ENCODE assay signal across 10 mouse cellular contexts in genomic region chr10:111595513-111595995, GRCm38 (mm10).
DNase-seq lines count a peak whose midpoint lies in the region; ATAC-seq and TF ChIP-seq lines count a peak whose summit lies in the region.
"Had no signal": no experiment of that assay in that cellular context is flagged by ENCODE, and none has a peak within 500 bp of the region (broad histone marks: within the 10 kb centered on the region; RNA-seq: fewer than 3 reads in every experiment).

No protein-coding gene starts in this region.

- no peaks in the 10 kb centered on the region for H3K27me3 ChIP-seq in heart, embryonic 10.5 days (ENCODE audit: insufficient read depth, poor library complexity, severe bottlenecking)
- no peaks in the 10 kb centered on the region for H3K27me3 ChIP-seq in MEL (ENCODE audit: control insufficient read depth in 1 of 2, insufficient read depth in 2 of 2, low read length in 2 of 2)
- H3K27me3 ChIP-seq: embryonic facial prominence, embryonic 15.5 days had no signal

- TF ChIP-seq RAD21 in MEL (IDR thresholded peaks at IDR 0.05; ENCODE audit: low read depth, low read length) = no peak

- H3K36me3 ChIP-seq in heart, embryonic 10.5 days = no peaks in the 10 kb centered on the region
- peaks cover 0 to 34% of the 10 kb centered on the region in 2 experiments; a peak in 2 of 4 replicates for H3K36me3 ChIP-seq in MEL (ENCODE audit: control insufficient read depth in 1 of 2, insufficient read depth in 2 of 2, low read length in 2 of 2)
- H3K36me3 ChIP-seq: embryonic facial prominence, embryonic 15.5 days had no signal

- H3K9ac ChIP-seq in MEL (ENCODE audit: control insufficient read depth, low read depth, low read length, poor library complexity, severe bottlenecking) = peak overlapping the region; percentile 27
- H3K9ac ChIP-seq: embryonic facial prominence, embryonic 15.5 days had no signal

- TF ChIP-seq EP300 in MEL (IDR thresholded peaks at IDR 0.05; ENCODE audit: low read depth in 1 of 2, low read length in 2 of 2) = peak; percentile 86 to 94

- H3K79me2 ChIP-seq in MEL (ENCODE audit: control insufficient read depth, insufficient read depth, low read length, poor library complexity) = no peaks in the 10 kb centered on the region

- no peaks in the 10 kb centered on the region for H3K9me3 ChIP-seq in heart, embryonic 10.5 days
- no peaks in the 10 kb centered on the region for H3K9me3 ChIP-seq in MEL (replicated peaks; ENCODE audit: insufficient read depth, low read length)
- H3K9me3 ChIP-seq: embryonic facial prominence, embryonic 15.5 days had no signal

- peak overlapping the region; percentile 47 for H3K4me3 ChIP-seq in heart, embryonic 10.5 days
- peak overlapping the region; percentile 24 to 53 for H3K4me3 ChIP-seq in MEL (ENCODE audit: control insufficient read depth in 1 of 2, insufficient read depth in 1 of 2, low read depth in 2 of 2, low read length in 2 of 2)
- H3K4me3 ChIP-seq: embryonic facial prominence, embryonic 15.5 days had no signal

- no peak for TF ChIP-seq CTCF in MEL (IDR thresholded peaks at IDR 0.05 in 2 of 3, conservative IDR thresholded peaks at IDR 0.05 in 1 of 3; ENCODE audit: control insufficient read depth in 1 of 3, insufficient read depth in 1 of 3, low read depth in 2 of 3, low read length in 3 of 3, poor library complexity in 1 of 3, severe bottlenecking in 1 of 3)

- peak; percentile 62 for ATAC-seq in megakaryocyte progenitor cell, adult 5-6 weeks (replicated peaks; ENCODE audit: poor library complexity)
- ATAC-seq in frontal cortex, adult (ENCODE audit: low TSS enrichment) = no peak

- intact Hi-C loops in heart, postnatal 14 days (cut with DNase I) = loop anchor here (5.0 kb wide), 1 partner anchor 327 kb away; no protein-coding TSS in a partner anchor
- intact Hi-C loops in gastrocnemius, postnatal 14 days (cut with DNase I; ENCODE audit: low total_unique reads) = no loop called here

- no peak for TF ChIP-seq POLR2A in MEL (IDR thresholded peaks at IDR 0.05; ENCODE audit: control insufficient read depth in 1 of 2, insufficient read depth in 1 of 2, low read depth in 1 of 2, low read length in 2 of 2, poor library complexity in 1 of 2)

- peaks cover 50% of the 10 kb centered on the region for H3K4me1 ChIP-seq in heart, embryonic 10.5 days
- H3K4me1 ChIP-seq in MEL (ENCODE audit: control insufficient read depth in 1 of 2, insufficient read depth in 2 of 2, low read length in 2 of 2) = peaks cover 11 to 47% of the 10 kb centered on the region in 2 experiments

- H3K27ac ChIP-seq in heart, embryonic 10.5 days = peak overlapping the region; percentile 82
- H3K27ac ChIP-seq in MEL (ENCODE audit: control insufficient read depth, low read depth, low read length) = peak overlapping the region; percentile 83
- H3K27ac ChIP-seq: embryonic facial prominence, embryonic 15.5 days had no signal

- WGBS in heart, embryonic 10.5 days = 3% methylated on average over 8 of the region's 8 CpGs

- DNase-seq in heart, embryonic 10.5 days (ENCODE audit: low spot score) = peak; percentile 90
- DNase-seq in heart, postnatal 14 days = no peak
- peak; percentile 81 for DNase-seq in MEL (ENCODE audit: low read depth, low spot score)
- peak; percentile 25 for DNase-seq in kidney, adult 18-20 months
- no peak for DNase-seq in gastrocnemius, postnatal 14 days
- DNase-seq in layer of hippocampus, adult 18-20 months (ENCODE audit: low spot score in 2 of 2) = no peak
- DNase-seq: adrenal gland, postnatal 14 days had no signal

TF ChIP-seq in MEL, 35 proteins besides CTCF, POLR2A, EP300 and RAD21:
- no peak for TF ChIP-seq MAX (IDR thresholded peaks at IDR 0.05; ENCODE audit: low read length)
- no peak for TF ChIP-seq POLR2AphosphoS5 (IDR thresholded peaks at IDR 0.05; ENCODE audit: borderline replicate concordance, low read depth, low read length)
- no peak for TF ChIP-seq USF1 (IDR thresholded peaks at IDR 0.05; ENCODE audit: low read depth, low read length)
- TF ChIP-seq ETS1 (IDR thresholded peaks at IDR 0.05; ENCODE audit: low read depth, low read length) = peak; percentile 98
- TF ChIP-seq MAFK (IDR thresholded peaks at IDR 0.05; ENCODE audit: borderline replicate concordance, low read depth, low read length) = no peak; the same call in 1 of the 2 replicates
- no peak for TF ChIP-seq MEF2A (IDR thresholded peaks at IDR 0.05; ENCODE audit: extremely low read depth, insufficient replicate concordance, low read depth, low read length, poor library complexity, severe bottlenecking)
- TF ChIP-seq SIN3A (IDR thresholded peaks at IDR 0.05; ENCODE audit: low read length) = peak; percentile 64
- TF ChIP-seq CHD1 (IDR thresholded peaks at IDR 0.05; ENCODE audit: low read depth, low read length) = no peak
- no peak for TF ChIP-seq JUND (IDR thresholded peaks at IDR 0.05; ENCODE audit: low read depth, low read length)
- TF ChIP-seq UBTF (IDR thresholded peaks at IDR 0.05; ENCODE audit: borderline replicate concordance, insufficient read depth, low read depth, low read length) = no peak
- TF ChIP-seq USF2 (IDR thresholded peaks at IDR 0.05; ENCODE audit: borderline replicate concordance in 1 of 2, insufficient read depth in 1 of 2, low read depth in 1 of 2, low read length in 2 of 2) = no peak
- TF ChIP-seq HCFC1 (IDR thresholded peaks at IDR 0.05; ENCODE audit: low read depth, low read length) = no peak
- TF ChIP-seq NELFE (IDR thresholded peaks at IDR 0.05; ENCODE audit: low read depth, low read length) = no peak
- TF ChIP-seq E2F4 (IDR thresholded peaks at IDR 0.05; ENCODE audit: borderline replicate concordance, low read depth, low read length) = no peak
- peak; percentile 47; the same call in 1 of the 2 replicates for TF ChIP-seq MXI1 (IDR thresholded peaks at IDR 0.05; ENCODE audit: low read depth, low read length)
- no peak for TF ChIP-seq CHD2 (IDR thresholded peaks at IDR 0.05; ENCODE audit: low read length)
- no peak for TF ChIP-seq MYC (IDR thresholded peaks at IDR 0.05; ENCODE audit: low read depth, low read length)
- no peak for TF ChIP-seq ZKSCAN1 (IDR thresholded peaks at IDR 0.05; ENCODE audit: low read depth, low read length)
- TF ChIP-seq ZMIZ1 (IDR thresholded peaks at IDR 0.05; ENCODE audit: low read depth, low read length) = no peak
- peak; percentile 98 for TF ChIP-seq TCF12 (IDR thresholded peaks at IDR 0.05; ENCODE audit: low read depth, low read length)
- peak; percentile 90 for TF ChIP-seq RCOR1 (IDR thresholded peaks at IDR 0.05; ENCODE audit: low read depth, low read length)
- no peak for TF ChIP-seq SMC3 (IDR thresholded peaks at IDR 0.05; ENCODE audit: low read depth, low read length)
- no peak for TF ChIP-seq MAZ (IDR thresholded peaks at IDR 0.05; ENCODE audit: low read depth, low read length)
- peak; percentile 94 for TF ChIP-seq GATA1 (IDR thresholded peaks at IDR 0.05; ENCODE audit: low read depth, low read length)
- peak; percentile 56; the same call in 1 of the 2 replicates for TF ChIP-seq ZNF384 (IDR thresholded peaks at IDR 0.05; ENCODE audit: low read depth, low read length)
- no peak; the same call in 1 of the 2 replicates for TF ChIP-seq TBP (IDR thresholded peaks at IDR 0.05; ENCODE audit: low read depth, low read length)
- TF ChIP-seq ZC3H11A (IDR thresholded peaks at IDR 0.05; ENCODE audit: low read depth, low read length) = no peak
- no peak for TF ChIP-seq GABPA (IDR thresholded peaks at IDR 0.05; ENCODE audit: low read depth, low read length)
- TF ChIP-seq MYB (IDR thresholded peaks at IDR 0.05; ENCODE audit: low read depth, low read length) = no peak
- TF ChIP-seq ELF1 (IDR thresholded peaks at IDR 0.05; ENCODE audit: low read depth, low read length) = no peak
- peak; percentile 93 for TF ChIP-seq TAL1 (IDR thresholded peaks at IDR 0.05; ENCODE audit: low read length)
- TF ChIP-seq KAT2A (conservative IDR thresholded peaks at IDR 0.05; ENCODE audit: low read depth, low read length) = no peak
- no peak for TF ChIP-seq BHLHE40 (IDR thresholded peaks at IDR 0.05; ENCODE audit: borderline replicate concordance, low read depth, low read length)
- 0 out of 2 replicates have a peak, but pooled peaks have one; percentile 34 for TF ChIP-seq POLR2AphosphoS2 (IDR thresholded peaks at IDR 0.05; ENCODE audit: low read length)
- 0 out of 2 replicates have a peak, but pooled peaks have one; percentile 15 for TF ChIP-seq NRF1 (IDR thresholded peaks at IDR 0.05; ENCODE audit: insufficient read depth, low read depth, low read length, poor library complexity, severe bottlenecking)

Comparison
In these comparisons a context has a peak if more than half of its experiments do, and no peak if none do; other contexts are left out.
1. DNase-seq: peak in heart, embryonic 10.5 days (single experiment), MEL (single experiment) and kidney, adult 18-20 months (single experiment); none in heart, postnatal 14 days (0 of 2), gastrocnemius, postnatal 14 days (single experiment) and layer of hippocampus, adult 18-20 months (0 of 2).